Mouse (Mus musculus) embryonic facial prominence, embryonic 14.5 days (tissue): ENCODE data around the gene Cpeb1. TPM values are rescaled to one million over a fixed set of nuclear protein-coding genes. Genes with fewer than 3 reads are reported as not detected.

Source experiments
- polyA plus RNA-seq: library from polyadenylated mRNA; unstranded; fragments of >200 nt; fragmentation: Nextera tagmentation; extraction: Ambion mirVana; gene quantifications from 2 replicates; pipeline ENCODE4 v1.2.1, GENCODE M21; 2014

Cpeb1 gene
- polyA plus RNA-seq, 1 experiment from 2014 or later = 3.4 TPM

Other genes with a start within 250 kb of the Cpeb1 start
- gene Pde8a, start 241.9 kb downstream of the Cpeb1 start, polyA plus RNA-seq = 9.3 and 9.6 TPM in 2 replicates
- gene Rps17, start 110.2 kb downstream of the Cpeb1 start, polyA plus RNA-seq = 1,342 and 1,410 TPM in 2 replicates
- 4.9 and 7.2 TPM in 2 replicates for gene Ap3b2, start 38.5 kb upstream of the Cpeb1 start, polyA plus RNA-seq
- gene BC048679, start 42.8 kb upstream of the Cpeb1 start, polyA plus RNA-seq = not detected in 2 replicates
- gene Fsd2, start 111.5 kb upstream of the Cpeb1 start, polyA plus RNA-seq = 3.7 and 5.0 TPM in 2 replicates
- gene Whamm, start 115.8 kb upstream of the Cpeb1 start, polyA plus RNA-seq = 6.9 and 7.3 TPM in 2 replicates